1 mouse cellular context compared by ENCODE assay signal in the genomic region with DNA sequence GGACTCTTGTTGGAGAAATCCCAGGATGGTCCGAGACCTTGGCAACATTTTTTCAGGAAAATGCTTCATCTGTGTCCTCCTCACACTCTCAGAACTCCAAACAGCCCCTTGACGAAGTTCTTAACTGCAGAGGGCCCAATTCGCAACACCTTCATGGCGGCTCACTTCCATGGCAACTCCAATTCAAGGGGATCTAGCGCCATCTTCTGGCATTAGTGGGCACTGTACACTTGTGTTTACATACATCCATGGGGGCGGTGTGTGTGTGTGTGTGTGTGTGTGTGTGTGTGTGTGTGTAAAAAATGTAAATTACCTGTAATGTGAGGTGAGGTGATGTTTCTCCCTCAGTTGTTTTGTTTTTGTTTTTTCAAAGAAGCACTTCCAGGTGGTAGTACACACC.
TF ChIP-seq lines count a peak whose summit lies in the region.

No protein-coding gene starts in this region.

TF ChIP-seq in CH12.LX, 34 proteins besides CTCF, POLR2A, EP300 and RAD21 (continued from another document):
- no peak for TF ChIP-seq PAX5 (IDR thresholded peaks at IDR 0.05; ENCODE audit: low read length)
- TF ChIP-seq MEF2A (IDR thresholded peaks at IDR 0.05; ENCODE audit: borderline replicate concordance, low read depth, low read length), result no peak
- TF ChIP-seq RCOR1 (conservative IDR thresholded peaks at IDR 0.05; ENCODE audit: low read depth, low read length), result no peak
- no peak for TF ChIP-seq MYC (IDR thresholded peaks at IDR 0.05; ENCODE audit: low read depth, low read length)
- TF ChIP-seq GABPA (IDR thresholded peaks at IDR 0.05; ENCODE audit: insufficient replicate concordance, low read depth, low read length), result no peak
